Mouse (Mus musculus) ES-Bruce4 (cell line): ENCODE measurements at regions not wholly inside any gene's neighbourhood (a gene's known extent, or its start where the extent isn't known, plus 50 kb on each side); places are given as distances from the start of the nearest gene placed in this dataset.

ENCODE experiments used
- CTCF ChIP-seq: IDR thresholded peaks from one replicate; pipeline ENCODE4 v1.8.1; 2011; ENCODE audit warnings: low read depth, low read length
- EP300 ChIP-seq: IDR thresholded peaks from 2 replicates; pipeline ENCODE4 v1.6.1; 2011; ENCODE audit warnings: low read depth, low read length; ENCODE audit not compliant: insufficient read depth
- POLR2A ChIP-seq: IDR thresholded peaks from one replicate; pipeline ENCODE4 v1.8.1; 2011; ENCODE audit warnings: low read length; ENCODE audit not compliant: insufficient read depth

DNA sequence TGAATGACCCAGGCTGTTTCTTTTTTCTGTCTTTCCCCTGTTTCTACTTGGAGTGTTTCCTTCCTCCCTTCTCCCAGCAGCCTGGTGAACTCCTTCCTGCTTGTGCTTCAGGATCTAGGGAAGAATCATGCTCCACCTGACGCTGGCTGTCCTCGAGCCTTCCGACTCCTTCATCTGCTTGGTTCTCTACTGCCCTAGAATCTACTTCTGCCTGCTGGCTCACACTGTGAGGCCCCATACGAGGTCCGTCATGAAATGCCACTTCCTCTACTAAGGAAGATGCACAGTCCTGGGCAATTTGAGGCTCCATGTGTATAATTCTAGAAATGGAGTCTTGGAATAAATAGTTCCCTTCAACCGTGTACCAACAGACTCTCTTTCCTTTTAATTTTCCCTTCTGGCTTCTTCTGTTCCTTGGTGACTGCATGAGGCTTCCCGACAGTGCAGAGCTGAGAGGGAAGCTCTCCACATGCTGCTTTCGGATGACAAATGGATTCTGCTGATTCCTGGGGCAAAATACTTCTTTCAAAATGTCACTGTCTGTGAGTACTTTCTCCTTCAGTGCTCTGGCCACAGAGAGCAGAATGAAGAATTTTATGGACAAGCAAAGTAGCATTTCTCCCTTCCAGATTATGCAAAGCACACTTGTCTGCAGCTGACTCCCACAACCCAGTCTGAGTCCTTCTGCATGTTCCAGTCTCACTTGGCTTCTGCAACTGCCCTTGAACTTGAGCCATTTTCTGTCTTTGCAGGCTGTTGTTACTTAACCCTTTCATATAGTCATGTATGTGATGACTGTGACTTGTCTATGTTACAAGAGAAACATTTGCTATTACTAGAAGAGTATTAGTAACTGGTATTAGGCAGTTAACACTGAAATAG, 341.1 kb upstream of the Kif2a start:
- TF ChIP-seq POLR2A (no peak), EP300 (no peak), CTCF (no peak)
